Mouse (Mus musculus): ENCODE results near the gene Myh2. TPM values are rescaled to one million over a fixed set of nuclear protein-coding genes. Genes with fewer than 3 reads are reported as not detected.

Myh2 gene
- 0.01 TPM in 2 replicates for polyA plus RNA-seq (2012; rRNA removed)

DNA sequence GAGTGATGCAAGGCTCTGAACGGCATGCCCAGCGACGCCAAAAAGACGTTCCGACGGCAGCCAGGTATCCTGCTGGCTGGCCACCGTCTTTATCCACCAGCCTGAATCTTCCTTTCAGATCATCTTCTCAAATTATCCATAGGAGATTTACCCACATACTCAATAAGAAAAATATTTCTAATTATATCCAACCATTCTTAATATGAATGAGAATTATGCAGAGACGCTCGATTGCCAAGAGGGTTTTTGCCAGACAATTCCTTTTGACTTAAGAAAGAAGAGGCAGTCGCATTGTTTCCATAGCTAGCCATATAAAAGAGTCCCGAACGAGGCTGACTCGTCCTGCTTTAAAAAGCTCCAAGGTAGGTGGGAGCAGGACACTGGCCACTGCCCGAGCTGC lies at the start of gene Myh2:
Gene Myh2, plus strand, starts transcription at position 301 of the 400 bp plus-strand sequence.

DNA sequence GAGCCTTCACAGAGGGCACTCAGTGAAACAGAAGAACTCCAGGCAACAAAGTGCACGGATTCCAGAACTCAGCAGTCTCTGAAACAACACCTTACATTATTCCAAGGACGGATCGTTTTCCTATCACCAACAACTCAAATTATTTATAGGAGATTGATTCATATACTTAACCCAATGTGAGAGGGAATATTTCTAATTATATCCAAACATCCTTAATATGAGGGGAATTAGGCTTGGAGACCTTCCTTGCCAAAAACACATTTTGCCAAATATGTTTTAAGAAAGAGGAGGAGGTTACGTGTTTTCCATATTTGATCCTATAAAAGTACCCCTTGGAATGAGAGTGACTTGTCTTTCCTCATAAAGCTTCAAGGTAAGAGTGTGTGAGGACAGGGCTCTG lies 28.9 kb downstream of the Myh2 start, which contains the start of gene Myh1:
Gene Myh1, plus strand, starts transcription at position 301 of the 400 bp plus-strand sequence.

DNA sequence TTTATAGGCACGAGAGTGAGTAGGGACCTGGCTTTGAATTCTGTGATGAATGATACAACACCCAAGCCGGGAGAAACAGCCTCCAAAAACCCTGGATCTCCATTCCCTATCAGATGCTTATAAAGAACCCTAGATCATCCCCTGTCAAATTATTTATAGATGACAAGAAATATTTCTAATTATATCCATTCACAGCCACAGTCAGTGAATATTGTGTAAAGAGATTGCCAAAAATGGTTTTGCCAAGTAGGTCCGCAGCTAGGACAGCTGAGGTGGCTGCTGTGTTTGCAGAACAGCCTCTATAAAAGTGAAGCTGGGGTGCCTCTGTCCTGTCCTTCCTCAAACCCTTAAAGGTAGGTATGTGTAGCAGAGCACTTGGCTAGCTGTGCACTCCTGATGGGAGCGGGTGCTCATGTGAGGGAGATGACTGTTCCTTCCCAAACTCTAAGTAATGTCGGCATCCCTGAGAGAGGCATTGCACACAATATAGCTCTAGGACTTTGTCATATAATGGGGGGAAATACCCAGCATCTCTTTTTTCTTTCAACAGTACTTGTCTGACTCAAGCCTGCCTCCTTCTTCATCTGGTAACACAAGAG lies 66.8 kb downstream of the Myh2 start, which contains the start of gene Myh4:
Gene Myh4, plus strand, starts transcription at position 549 of the 599 bp plus-strand sequence.

Other genes with a start within 250 kb of the Myh2 start
- not detected in 2 replicates for gene Tmem238l, start 214.4 kb upstream of the Myh2 start, polyA plus RNA-seq (2012; rRNA removed)
- gene Tmem220, start 145.9 kb upstream of the Myh2 start, polyA plus RNA-seq (2012; rRNA removed), result 1.2 and 1.7 TPM in 2 replicates
- gene Adprm, start 118.4 kb upstream of the Myh2 start, polyA plus RNA-seq (2012; rRNA removed), result 19.1 and 34.4 TPM in 2 replicates
- 6.6 and 9.9 TPM in 2 replicates for gene Sco1, start 118.4 kb upstream of the Myh2 start, polyA plus RNA-seq (2012; rRNA removed)
- gene Myh3, start 92.7 kb upstream of the Myh2 start, polyA plus RNA-seq (2012; rRNA removed), result 0.80 and 20.1 TPM in 2 replicates
- gene Myh1, start 29.0 kb downstream of the Myh2 start, polyA plus RNA-seq (2012; rRNA removed), result 0.02 and 0.10 TPM in 2 replicates
- gene Myh4, start 67.0 kb downstream of the Myh2 start, polyA plus RNA-seq (2012; rRNA removed), result 0.14 TPM in 1 of 2 replicates, not detected in the other
- gene Myh8, start 106.1 kb downstream of the Myh2 start, polyA plus RNA-seq (2012; rRNA removed), result 0.02 and 1.8 TPM in 2 replicates
- gene Myh13, start 150.6 kb downstream of the Myh2 start, polyA plus RNA-seq (2012; rRNA removed), result 0.02 TPM in 2 replicates